Mouse (Mus musculus) heart, embryonic 11.5 days (tissue): ENCODE measurements around the gene Hsp90ab1. TPM values are rescaled to one million over a fixed set of nuclear protein-coding genes. Genes with fewer than 3 reads are reported as not detected.
A peak's percentile ranks its signal among the peaks of the same experiment; 100 is the strongest.

ENCODE experiments used
- ATAC-seq: fragments of 200-750 bp; cut with Nextera tagmentation; replicated peaks from 2 replicates; pipeline ENCODE4 v1.8.0; 2017; ENCODE audit warnings: moderate library complexity; ENCODE audit not compliant: insufficient number of reproducible peaks, low FRiP score, low TSS enrichment
- H3K27ac ChIP-seq: fragments of 300-500 bp; sonication (generic); 2 replicates; pipeline ENCODE4 v1.5.1; 2014; ENCODE audit warnings: mild to moderate bottlenecking, low read depth, low read length
- H3K27me3 ChIP-seq: fragments of 300-500 bp; sonication (generic); 2 replicates; pipeline ENCODE4 v1.6.1; 2014; ENCODE audit warnings: mild to moderate bottlenecking, low read length, mixed read lengths; ENCODE audit not compliant: control insufficient read depth, insufficient read depth
- H3K36me3 ChIP-seq: fragments of 300-500 bp; sonication (generic); 2 replicates; pipeline ENCODE4 v1.6.1; 2014; ENCODE audit warnings: mild to moderate bottlenecking, low read length, moderate library complexity, mixed read lengths; ENCODE audit not compliant: control insufficient read depth, insufficient read depth
- H3K4me1 ChIP-seq: fragments of 300-500 bp; sonication (generic); 2 replicates; pipeline ENCODE4 v1.6.1; 2014; ENCODE audit warnings: low read length; ENCODE audit not compliant: control insufficient read depth, insufficient read depth
- H3K4me2 ChIP-seq: fragments of 300-500 bp; sonication (generic); 2 replicates; pipeline ENCODE4 v1.6.1; 2014; ENCODE audit warnings: mild to moderate bottlenecking, moderate library complexity
- H3K4me3 ChIP-seq: fragments of 300-500 bp; sonication (generic); 2 replicates; pipeline ENCODE4 v1.5.1; 2014; ENCODE audit warnings: low read depth, low read length
- H3K9ac ChIP-seq: fragments of 300-500 bp; sonication (generic); 2 replicates; pipeline ENCODE4 v1.6.1; 2014; ENCODE audit warnings: mild to moderate bottlenecking, low read depth, low read length, moderate library complexity
- H3K9me3 ChIP-seq: fragments of 300-500 bp; sonication (generic); replicated peaks from 2 replicates; pipeline ENCODE4 v1.6.1; 2016; ENCODE audit warnings: low read length; ENCODE audit not compliant: control insufficient read depth
- WGBS: fragments of 180-500 bp; shearing (Covaris S2); extraction: QIAGEN DNeasy Blood & Tissue Kit; methylation state at CpG from one replicate; pipeline ENCODE4 v1.1.7; 2014; ENCODE audit not compliant: insufficient replicate concordance; 5-methylcytosine and 5-hydroxymethylcytosine counted together
- polyA plus RNA-seq: library from polyadenylated mRNA; unstranded; fragments of >200 nt; fragmentation: Nextera tagmentation; extraction: Ambion mirVana; gene quantifications from 2 replicates; pipeline ENCODE4 v1.2.1, GENCODE M21; 2014

Hsp90ab1 gene
- polyA plus RNA-seq, 1 experiment from 2014 or later: 1,495 TPM

DNA sequence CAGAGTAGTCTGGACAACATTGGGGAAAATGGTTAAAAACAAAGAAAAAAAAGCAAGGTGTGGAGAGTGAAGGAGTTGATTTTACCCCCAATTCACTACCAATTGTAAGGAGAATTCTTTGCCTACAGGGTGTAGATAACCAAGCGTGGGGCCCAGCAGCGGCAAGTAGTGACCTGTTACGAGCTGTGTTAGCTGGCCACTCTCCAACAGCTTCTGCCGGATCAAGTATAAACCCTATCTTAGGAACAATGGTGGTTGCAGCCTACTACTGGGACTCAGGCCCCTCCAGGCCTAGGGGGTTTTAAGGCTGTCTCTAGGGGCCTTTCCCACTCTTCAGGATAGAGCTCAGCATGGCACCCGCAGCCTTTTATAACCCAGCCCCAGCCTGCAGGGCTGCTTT is 5.2 kb upstream of the Hsp90ab1 start:
- Histone ChIP-seq H3K9me3 (no peaks in the 10 kb centered on the region), H3K4me1 (peaks cover 22% of the 10 kb centered on the region), H3K36me3 (no peaks in the 10 kb centered on the region), H3K4me3 (no peak overlapping the region), H3K27ac (peak overlapping the region; percentile 12; the same call in 1 of the 2 replicates), H3K27me3 (no peaks in the 10 kb centered on the region), H3K4me2 (no peak overlapping the region), H3K9ac (no peak overlapping the region)
- 29% methylated on average over 5 of the region's 5 CpGs for WGBS
- no peak for ATAC-seq

DNA sequence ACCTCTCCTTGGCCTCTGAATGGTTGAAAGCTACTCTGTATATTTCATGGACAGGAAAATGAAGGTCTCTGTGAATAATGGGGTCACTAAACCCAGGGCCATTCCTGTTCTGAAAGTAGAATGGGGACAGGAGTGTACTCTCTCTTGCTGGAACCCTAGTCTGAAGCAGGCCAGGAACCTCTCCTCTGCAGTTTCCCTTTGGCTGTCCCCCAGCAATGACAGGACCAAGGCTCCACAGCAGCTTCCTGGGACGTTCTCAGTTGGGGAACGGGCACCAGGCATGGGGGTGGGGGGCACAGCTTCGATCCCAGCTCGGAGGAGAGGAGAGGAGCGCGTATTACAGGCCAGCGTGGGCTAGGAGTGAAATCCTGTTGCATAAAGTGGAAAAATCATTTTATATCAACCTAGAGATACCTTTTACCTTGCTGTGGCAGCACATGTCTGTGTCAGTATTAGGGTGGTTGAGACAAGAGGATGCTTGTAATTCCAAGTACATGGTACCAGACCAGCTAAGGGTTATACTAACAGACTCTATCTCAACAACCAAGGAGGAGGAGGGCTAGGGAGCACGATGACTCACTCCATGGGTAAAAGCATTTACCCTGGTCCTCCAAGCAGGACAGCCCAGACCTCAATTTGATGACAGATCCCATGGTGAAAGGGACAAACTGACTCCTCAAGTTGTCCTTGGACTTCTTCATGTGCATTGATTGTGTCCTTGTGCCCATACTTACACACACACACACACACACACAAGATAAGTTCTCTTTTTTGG is 2.2 kb upstream of the Hsp90ab1 start:
- Histone ChIP-seq H3K36me3 (peaks cover 12% of the 10 kb centered on the region), H3K4me2 (peak overlapping the region; percentile 8; the same call in 1 of the 2 replicates), H3K27me3 (no peaks in the 10 kb centered on the region), H3K4me1 (peaks cover 23% of the 10 kb centered on the region), H3K4me3 (no peak overlapping the region), H3K9me3 (no peaks in the 10 kb centered on the region), H3K9ac (peak overlapping the region; percentile 100; the same call in 1 of the 2 replicates), H3K27ac (no peak overlapping the region)
- 92% methylated on average over 8 of the region's 8 CpGs for WGBS
- ATAC-seq: no peak

DNA sequence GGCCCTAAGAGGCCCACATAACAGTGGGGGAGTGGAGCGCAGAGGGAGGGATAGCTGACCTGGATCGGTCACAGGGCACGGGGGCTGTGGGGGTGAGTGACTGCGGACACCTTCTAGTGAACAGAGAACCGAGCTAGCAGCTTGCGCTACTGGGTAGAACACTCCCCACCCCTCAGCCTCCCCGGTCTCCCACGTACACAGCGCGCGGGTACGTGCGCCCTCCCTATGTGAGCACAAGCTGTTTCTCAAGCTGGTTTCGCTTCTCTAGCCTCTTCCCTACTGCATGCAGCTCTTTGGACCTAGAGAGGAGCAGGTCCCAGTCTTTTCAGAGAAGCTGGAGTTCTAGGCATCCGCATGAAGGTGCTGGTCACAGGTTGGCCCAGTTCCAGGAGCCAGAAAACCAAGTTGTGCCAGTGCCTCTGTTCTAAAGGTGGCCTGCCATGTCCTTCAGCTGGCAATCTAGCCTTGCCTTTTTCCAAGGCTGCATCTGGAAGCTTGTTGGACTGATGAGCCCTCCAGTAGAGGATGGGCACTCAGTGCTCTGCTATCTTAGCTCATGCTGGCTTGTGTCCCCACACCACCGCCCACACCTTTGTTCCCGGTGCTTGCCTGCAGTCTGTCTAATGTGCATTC is 1.2 kb upstream of the Hsp90ab1 start:
- Histone ChIP-seq H3K4me3 (peak overlapping the region; percentile 100), H3K27me3 (no peaks in the 10 kb centered on the region), H3K27ac (peak overlapping the region; percentile 99), H3K4me1 (peaks cover 23% of the 10 kb centered on the region), H3K4me2 (peak overlapping the region; percentile 95), H3K9me3 (no peaks in the 10 kb centered on the region), H3K36me3 (peaks cover 22% of the 10 kb centered on the region), H3K9ac (peak overlapping the region; percentile 100)
- peak; percentile 2; the same call in 1 of the 2 replicates for ATAC-seq
- WGBS: 2% methylated on average over 17 of the region's 17 CpGs

DNA sequence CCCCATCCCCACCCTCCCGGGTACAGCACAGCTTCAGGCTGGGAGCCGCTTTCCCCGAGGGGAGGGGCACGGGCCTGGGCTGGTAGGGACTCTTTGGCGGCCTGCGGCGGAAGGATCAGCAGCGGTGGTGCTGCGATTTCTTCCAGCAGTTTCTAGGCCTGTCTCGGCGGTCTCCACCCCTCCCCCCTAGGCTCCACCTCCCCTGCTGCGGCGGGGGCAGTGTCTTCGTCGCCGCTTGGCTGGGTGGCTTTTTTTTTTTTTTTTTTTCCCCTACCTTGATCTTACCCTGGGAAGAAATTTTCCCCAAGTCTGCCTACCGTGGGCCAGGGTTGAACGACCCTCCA is 681 bp upstream of the Hsp90ab1 start:
- peak; percentile 77 for ATAC-seq
- Histone ChIP-seq H3K27me3 (no peaks in the 10 kb centered on the region), H3K4me3 (peak overlapping the region; percentile 100), H3K4me2 (peak overlapping the region; percentile 95), H3K27ac (peak overlapping the region; percentile 99), H3K9me3 (no peaks in the 10 kb centered on the region), H3K9ac (peak overlapping the region; percentile 100), H3K36me3 (peaks cover 27% of the 10 kb centered on the region), H3K4me1 (peaks cover 23% of the 10 kb centered on the region)
- WGBS: under 1% methylated on average over 18 of the region's 18 CpGs

DNA sequence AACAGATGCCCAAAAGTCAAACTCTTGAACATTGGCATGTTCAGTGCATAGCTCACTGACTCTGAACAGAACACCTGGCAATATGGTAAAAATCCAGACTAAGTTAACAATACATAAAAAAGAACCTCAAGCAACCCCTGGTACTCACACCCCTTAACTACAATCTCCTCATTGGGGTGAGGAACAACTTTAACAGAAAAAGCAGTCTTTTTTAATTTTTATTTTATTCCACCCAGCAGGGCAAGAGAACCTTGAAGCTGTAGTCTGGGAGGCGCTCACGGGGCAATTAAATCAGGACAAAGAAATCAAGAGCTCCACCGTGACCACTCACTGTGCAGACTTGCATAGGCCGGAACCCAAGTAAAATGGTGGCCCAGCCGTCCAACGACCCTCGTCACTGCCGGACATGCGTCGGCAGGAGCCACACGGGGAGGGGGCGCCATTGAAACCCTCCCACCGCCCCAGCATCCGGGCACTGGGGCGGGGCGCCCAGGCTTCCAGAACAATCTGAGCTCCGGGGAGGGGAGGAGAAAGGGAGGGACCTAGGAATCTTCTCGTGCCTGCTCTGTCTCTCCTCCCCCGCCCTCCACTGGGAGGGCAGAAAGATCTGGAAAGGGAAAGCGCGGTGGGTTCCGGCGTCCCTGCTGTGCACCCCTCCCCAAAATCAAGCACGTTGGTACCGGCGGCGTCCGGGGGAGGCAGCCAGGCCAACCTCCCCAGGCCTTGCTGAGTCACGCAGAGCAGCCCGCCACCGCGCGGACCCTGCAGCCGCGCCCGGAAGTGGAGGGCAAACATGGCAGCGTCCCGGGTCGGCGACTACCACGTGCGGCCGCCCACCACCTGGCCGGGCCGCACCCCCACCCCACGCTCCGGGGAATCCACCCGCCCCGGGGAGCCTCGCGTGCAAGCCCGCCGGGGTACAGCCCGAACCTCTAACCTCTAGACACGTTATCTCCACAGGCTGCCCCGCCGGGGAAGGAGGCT is 676 bp downstream of the Hsp90ab1 start:
- peak overlapping the region; percentile 100 for H3K9ac ChIP-seq
- H3K27me3 ChIP-seq: no peaks in the 10 kb centered on the region
- peak; percentile 60 for ATAC-seq
- H3K36me3 ChIP-seq: peaks cover 38% of the 10 kb centered on the region
- peak overlapping the region; percentile 99 for H3K27ac ChIP-seq
- peak overlapping the region; percentile 100 for H3K4me3 ChIP-seq
- WGBS: under 1% methylated on average over 57 of the region's 57 CpGs
- H3K4me1 ChIP-seq: peaks cover 20% of the 10 kb centered on the region
- peak overlapping the region; percentile 95 for H3K4me2 ChIP-seq
- no peaks in the 10 kb centered on the region for H3K9me3 ChIP-seq

DNA sequence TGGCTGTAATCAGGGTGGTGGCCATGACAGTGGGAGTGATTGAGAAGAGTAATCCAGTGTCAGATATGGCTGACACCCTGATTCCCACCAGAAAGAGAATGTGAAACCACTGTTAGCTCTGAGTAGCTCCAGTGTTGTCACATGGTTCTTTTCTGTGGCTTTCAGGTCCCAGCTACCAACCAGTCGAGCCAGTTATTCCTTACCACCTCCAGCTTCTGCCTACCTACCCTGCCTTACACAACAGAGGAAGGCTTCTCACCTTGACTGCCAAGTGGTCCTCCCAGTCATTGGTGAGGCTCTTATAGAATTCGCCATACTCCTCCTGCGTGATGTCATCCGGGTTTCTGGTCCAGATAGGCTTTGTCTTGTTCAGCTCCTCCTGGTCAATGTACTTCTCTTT is 3.1 kb downstream of the Hsp90ab1 start:
- no peak for ATAC-seq
- Histone ChIP-seq H3K27ac (no peak overlapping the region), H3K9me3 (no peaks in the 10 kb centered on the region), H3K4me2 (no peak overlapping the region), H3K27me3 (no peaks in the 10 kb centered on the region), H3K36me3 (peaks cover 44% of the 10 kb centered on the region), H3K9ac (no peak overlapping the region), H3K4me1 (peaks cover 22% of the 10 kb centered on the region), H3K4me3 (no peak overlapping the region)
- WGBS: 80% methylated on average over 4 of the region's 4 CpGs

DNA sequence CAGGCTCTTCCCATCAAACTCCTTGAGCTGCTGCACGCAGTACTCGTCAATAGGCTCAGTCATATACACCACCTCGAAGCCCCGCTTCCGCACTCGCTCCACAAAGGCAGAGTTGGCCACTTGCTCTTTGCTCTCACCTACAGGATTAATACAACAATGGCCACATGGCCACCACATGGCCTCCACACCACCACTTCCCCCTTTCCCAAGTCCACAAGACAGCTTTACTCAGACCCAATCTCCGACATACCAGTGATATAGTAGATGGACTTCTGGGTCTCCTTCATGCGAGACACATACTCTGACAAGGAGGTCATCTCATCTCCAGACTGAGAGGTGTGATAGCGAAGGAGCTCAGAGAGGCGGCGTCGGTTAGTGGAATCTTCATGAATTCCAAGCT is 4.1 kb downstream of the Hsp90ab1 start:
- Histone ChIP-seq H3K27ac (no peak overlapping the region), H3K4me2 (no peak overlapping the region), H3K27me3 (no peaks in the 10 kb centered on the region), H3K4me1 (peaks cover 23% of the 10 kb centered on the region), H3K9me3 (no peaks in the 10 kb centered on the region), H3K9ac (no peak overlapping the region), H3K36me3 (peaks cover 44% of the 10 kb centered on the region), H3K4me3 (no peak overlapping the region)
- 85% methylated on average over 12 of the region's 12 CpGs for WGBS
- no peak for ATAC-seq

DNA sequence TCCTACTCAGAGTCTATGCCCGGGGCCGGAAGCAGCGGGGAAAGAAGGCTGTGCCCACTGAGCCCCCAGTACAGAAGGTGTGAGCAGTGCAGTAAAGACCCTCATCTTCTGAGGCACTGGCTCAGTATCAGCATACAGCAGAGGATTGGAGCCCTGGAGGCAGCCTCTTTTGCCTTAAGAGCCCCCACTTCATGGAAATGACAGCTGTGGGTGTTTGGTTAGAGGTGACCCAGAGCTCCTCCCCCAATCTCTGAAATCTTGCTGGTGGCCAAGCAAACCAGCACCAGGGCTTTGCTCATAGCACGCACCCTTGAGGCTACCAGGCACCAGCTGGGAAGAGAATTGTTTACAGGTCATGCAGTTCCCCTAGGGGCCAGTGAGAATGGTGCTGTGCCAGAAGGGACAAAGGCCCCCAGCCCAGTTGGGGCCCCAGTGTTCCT is 5.9 kb downstream of the Hsp90ab1 start:
- Histone ChIP-seq H3K4me2 (no peak overlapping the region), H3K27ac (no peak overlapping the region), H3K4me3 (no peak overlapping the region), H3K4me1 (peaks cover 23% of the 10 kb centered on the region), H3K27me3 (no peaks in the 10 kb centered on the region), H3K36me3 (peaks cover 44% of the 10 kb centered on the region), H3K9ac (no peak overlapping the region), H3K9me3 (no peaks in the 10 kb centered on the region)
- ATAC-seq: 0 out of 2 replicates have a peak, but pooled peaks have one; percentile 9
- WGBS: 27% methylated on average over 4 of the region's 4 CpGs
